Mouse (Mus musculus) retina, postnatal 1 day (tissue): ENCODE results near the gene Itga9.
A peak's percentile ranks its signal among the peaks of the same experiment; 100 is the strongest.

Experiments
- DNase-seq: peaks from one replicate; pipeline ENCODE4 v3.0.0-alpha.2; 2012

Gene Itga9

DNA sequence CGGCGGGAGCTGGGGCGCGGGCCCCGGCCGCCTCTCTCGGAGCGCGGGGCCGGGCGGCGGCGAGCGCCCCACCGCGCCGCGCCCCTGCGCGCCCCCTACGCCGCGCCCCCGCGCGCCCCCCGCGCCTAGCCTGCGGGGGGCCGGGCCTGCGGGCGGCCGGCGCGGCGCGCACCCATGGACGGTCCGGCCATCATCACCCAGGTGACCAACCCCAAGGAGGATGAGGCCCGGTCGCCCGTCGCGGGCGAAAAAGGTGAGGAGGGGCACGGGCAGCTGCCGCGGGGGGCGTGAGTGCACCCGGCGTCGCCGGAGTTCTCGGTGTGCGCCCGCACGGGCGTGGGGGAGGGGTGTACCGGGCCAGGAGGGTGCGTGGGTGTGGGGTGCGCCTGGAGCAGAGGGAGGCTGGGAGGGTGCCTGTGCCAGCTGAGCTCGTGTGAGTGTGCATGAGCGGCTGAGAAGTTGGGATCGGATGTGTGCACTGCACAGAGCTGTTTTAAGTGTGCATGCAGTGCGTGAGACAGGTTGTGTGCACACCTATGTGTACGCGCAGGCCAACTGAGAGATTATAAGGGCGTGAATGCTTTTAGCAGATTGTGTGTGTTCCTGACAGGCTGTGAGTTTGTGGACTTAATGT, 320.3 kb downstream of the Itga9 start:
- DNase-seq = peak; percentile 67

DNA sequence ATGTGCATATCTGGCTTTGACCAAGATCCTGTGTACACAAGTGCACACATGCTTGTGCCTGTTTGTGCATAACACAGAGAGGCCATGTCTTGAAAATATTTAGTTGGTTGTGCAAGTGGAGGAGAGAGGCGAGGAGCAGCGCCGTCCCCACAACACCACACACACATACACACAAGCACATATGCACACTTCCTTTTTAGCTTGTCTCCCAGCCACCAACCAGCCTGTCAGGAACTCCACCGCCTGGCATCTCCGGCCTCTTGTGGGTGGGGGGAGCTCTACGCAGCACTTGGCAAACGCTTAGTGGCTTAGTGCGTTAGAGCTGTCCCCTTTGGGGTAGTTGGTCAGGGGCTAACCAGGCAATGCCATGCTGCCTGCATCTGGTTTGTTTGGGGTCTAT, 321.0 kb downstream of the Itga9 start:
- peak; percentile 27 for DNase-seq

DNA sequence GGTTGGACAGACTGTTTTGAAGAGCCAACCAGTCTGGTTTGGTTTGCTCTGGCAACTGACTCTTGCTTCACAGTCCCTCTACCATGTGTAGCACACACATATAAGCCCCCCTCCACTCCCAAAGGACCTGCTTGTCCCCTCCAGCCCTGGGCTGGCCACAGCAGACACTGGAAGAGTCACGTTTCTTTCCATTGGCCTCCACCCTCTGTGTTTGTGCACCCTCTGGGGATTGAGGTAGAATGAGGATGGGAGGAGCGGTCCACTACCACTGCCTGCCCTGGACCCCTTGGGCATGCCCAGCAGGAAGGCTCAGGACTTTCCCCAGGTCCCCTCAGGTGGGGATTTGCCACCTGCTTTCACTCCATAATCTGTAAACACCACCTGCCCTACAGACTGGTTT, 321.5 kb downstream of the Itga9 start:
- no peak for DNase-seq

DNA sequence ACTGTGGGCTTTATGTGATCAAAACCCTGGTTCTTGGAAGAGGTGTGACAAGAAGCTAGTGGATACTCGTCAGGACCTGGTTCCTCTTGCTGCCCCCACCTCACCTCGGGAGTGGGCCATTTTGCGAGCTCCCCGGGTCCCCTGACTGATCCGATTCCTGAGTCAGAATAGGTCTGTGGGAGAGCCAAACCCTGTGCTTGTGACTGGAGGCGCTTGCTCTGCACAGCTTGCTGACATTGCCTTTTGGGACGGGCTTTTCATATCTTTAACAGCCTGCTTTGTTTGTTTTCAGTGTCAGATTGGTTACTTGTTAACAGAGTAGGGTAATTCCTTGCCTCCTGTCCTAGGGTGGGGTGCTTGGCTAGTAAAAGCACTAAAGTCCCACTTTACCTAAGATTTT, 322.2 kb downstream of the Itga9 start:
- DNase-seq = no peak

DNA sequence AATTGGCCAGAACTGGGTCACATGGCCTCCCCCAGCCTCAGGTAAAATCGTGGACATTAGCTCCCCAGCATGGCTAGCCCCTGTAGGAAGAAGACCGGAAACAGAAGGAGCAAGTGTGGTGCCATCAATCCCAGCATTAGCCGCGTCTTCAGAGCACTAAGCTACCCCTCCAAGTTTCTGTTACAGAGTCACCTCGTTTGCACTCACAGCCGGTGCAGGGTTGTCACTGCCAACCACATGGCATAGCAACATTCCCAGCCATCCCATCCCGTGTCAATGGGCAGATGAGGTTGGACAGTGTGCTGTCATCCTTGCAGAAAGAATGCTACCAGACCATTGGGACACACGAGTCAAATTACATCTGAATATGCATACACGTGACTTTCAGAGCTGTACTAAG, 324.1 kb downstream of the Itga9 start:
- DNase-seq = peak; percentile 52

DNA sequence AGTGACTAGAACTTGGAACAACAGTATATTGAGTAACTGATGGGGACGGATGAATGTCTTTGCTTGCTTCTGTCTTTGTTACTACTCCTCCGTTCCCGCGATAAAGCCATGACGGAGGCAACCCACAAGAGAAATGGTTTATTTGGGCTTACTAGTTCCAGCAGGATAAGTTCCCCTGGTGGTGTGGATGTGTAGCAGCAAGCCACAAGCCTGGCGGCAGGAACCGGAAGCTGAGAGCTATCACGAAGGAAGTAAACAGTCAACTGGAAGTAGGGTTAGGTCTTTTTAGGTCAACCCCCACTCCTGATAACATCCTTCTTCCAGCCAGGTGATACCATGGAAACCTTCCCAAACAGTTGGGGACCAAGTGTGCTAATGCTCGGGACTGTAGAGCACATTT, 327.3 kb downstream of the Itga9 start:
- no peak for DNase-seq

DNA sequence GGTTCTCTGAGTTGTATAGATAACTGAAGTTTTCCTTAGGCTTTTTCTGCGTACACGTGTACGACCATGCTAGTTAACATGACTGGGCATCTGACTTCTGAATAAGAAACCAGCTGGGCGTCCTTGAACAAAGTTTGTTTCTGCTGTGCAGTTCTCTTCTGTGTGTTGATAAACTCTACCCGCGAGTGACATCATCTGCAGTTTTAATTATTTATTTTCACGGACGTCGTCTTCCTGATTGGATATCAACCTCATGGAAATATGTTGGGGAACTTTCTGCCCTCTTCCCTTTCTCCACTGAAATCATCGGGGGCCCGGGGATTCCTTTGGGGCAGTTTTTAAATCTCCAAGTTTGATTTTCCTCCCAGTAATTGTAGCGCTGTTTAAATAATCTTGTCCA, 327.8 kb downstream of the Itga9 start:
- no peak for DNase-seq

DNA sequence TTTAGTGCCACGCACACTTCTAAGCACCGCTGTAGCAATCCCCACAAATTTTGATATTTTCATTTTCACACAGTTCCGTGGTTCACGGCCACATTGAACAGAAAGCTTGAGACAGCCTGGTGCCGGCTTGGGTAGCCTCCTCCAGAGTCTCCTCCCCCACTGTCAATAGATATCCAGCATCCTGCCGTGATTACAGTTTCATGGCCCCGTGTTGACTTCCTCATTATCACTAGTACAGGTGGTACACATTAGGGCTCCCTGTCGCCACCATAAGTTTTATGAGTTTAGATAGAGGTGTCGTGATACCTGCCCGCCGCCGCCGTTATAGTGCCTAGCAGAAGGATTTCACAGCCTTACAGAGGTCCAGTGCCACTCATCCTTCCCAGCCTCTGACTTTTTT, 328.6 kb downstream of the Itga9 start:
- no peak for DNase-seq

DNA sequence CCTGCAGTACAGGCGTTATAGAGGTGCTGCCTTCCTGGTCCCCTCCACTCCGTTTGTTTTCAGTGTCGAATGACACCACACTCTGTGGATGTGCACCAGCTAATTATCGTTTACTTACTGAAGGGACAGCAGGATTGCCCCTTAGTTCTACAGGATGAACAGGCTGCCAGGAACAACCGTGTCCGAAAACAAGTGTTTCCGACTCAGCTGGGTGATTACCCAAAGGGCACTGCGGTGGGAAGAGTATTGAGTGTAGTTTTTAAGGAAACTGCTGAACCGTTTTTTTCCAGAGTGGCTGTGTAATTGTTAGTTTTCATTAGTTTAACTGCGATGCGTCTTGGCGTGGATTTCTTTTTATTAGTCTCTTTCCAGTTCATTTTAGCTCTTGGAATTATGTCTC, 329.6 kb downstream of the Itga9 start:
- no peak for DNase-seq

DNA sequence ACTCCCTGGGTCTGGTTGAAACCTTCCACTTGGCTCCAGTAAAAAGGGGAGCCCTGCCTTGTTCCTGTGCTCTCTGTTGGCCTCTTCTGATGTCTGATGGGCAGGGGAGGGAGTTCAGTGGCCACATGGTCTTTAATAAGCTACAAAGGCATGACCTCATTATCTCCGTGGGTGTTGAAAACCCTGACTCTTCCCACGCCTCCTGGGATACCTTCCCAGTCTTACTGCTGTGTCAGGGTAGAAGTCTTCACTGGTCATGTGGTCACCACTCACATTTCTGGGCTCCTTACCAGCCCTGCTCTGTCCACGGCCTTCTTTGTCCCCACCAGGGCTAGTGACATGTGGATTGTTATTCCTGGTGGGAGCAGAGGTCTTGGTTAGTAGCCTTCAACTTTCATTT, 331.0 kb downstream of the Itga9 start:
- DNase-seq = peak; percentile 63

DNA sequence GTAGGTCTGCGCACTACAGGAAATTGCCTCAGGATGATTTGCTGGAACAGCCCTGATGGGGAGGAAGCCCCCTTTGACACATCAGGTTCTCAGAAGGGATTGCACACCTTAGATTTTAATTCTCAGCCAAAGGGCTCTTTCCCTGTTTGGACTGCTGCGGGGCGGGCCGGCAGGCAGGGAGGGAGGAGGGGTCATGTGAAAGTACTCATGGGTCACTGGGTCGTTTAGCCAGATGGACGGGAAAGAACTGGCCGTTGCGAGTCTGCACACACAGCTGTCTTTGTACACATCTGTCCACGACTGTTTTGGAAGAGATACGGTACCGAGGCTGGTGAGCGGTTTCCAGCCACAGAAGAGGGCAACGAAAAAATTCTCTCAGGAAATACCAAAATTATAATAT, 332.9 kb downstream of the Itga9 start:
- peak; percentile 55 for DNase-seq

DNA sequence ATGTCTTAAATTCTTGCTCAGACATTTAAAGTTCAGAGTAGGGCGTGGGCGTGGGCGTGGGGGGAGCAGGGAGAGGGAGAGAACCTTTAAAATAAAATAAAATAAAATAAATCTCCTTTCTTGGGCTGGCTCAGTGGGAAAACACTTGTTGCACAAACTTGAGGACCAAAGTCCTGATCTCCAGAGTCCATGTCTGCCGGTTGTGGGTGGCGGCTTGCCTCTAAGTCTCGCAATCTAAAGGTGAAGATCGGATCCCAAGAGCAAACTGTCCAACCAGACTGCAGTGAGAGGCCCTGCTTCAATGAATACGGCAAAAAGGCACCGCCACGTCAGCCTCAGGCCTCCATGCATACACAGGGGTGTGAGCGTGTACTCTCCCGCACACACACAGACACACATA, 333.3 kb downstream of the Itga9 start:
- DNase-seq = no peak

DNA sequence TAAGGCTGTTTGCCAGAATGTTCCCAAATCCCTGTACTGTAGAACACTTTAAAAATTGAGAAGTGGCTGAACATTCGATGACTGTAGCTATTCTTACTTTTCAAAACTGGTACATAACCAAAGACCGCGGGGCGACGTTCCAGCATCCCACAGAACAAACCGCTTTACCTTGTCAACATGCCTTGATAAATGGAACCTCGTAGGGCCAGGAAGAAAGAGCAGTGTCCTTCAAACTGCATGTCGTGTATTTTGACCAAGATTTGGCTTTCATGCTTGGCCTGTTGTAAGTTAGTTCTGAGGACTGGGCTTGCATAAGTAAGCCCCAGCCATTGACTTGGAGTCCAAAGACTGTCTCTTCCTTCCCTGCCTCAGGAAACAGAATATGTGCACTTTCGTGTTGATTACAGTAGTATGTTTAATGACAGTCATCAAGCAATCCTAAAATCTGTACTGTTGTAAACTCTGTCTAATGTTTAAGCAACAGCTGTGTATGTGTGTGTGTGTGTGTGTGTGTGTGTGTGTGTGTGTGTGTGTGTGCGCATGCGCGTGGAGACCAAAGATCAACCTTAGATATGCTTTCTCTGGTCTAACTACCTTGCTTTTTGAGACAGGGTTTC, 334.2 kb downstream of the Itga9 start:
- DNase-seq = no peak

DNA sequence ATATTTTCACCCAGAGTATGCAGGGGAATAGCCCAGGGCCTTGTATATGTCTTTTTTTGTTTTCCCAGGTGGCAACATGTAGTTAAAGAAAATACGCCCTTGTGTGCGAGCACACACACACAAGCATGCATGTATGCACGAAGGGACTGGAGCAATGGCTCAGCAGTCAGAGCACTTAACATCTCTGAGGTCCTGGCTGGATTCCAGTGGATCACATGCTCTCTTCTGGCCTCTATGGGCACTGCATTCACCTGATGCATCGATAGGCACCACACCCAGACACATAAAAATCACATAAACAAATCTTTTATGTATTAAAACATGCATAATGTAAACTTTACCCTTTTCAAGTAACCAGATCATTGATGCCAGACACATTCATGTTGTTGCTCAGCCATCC, 335.5 kb downstream of the Itga9 start:
- DNase-seq = no peak

DNA sequence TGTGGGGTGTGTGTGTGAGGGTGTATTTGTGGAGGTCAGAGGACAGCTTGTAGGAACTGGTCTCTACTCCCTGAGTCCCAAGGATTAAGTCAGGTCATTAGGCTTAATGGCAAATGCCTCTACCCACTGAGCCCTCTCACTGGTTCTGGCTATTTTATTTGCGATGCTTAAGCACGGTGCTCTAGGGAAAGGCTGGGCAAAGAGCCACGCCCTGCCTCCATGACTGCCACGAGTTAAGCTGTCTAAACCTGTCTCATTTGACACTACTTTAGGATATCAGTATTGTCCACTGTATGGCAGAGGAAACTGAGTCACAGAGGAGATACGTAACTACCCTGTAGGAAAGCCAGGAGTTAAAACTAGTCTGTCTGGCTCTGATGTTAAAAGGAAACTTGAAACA, 337.5 kb downstream of the Itga9 start:
- DNase-seq = no peak

DNA sequence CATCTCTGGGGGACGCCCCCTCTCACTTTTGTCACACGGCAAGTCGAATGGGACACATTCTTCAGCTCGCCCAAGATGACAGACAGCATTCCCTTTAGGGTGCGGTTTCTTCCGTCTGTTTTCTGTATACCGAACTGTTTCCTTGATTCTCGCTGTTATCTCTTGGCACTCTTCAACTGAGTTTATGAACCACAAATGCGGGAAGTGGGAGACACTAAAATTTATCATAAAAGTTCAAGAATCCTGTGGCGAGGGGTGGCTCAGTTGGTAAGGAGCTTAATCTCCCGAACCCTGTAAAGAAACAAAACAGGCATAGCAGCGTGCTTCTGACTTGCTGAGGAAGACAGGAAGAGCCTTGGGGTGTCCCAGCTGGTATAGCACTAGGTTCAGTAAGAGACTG, 337.9 kb downstream of the Itga9 start:
- no peak for DNase-seq

DNA sequence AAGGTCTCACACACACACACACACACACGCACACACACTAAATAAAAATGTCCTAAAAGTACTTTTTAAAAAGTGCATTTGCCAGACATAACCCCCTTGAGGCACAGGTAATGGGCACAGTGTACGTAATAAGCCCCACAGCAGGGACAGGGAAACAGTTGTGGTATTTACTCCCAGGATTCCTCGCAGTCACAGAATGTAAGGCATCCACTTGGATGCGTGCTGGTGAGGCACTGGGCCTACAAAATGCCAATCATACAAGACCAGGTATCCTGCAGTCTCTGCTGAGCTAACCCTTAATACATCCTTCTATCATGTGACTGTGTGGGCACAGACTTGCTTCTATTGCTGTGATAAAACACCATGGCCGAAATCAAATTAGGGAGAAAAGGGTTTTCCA, 342.0 kb downstream of the Itga9 start:
- no peak for DNase-seq

DNA sequence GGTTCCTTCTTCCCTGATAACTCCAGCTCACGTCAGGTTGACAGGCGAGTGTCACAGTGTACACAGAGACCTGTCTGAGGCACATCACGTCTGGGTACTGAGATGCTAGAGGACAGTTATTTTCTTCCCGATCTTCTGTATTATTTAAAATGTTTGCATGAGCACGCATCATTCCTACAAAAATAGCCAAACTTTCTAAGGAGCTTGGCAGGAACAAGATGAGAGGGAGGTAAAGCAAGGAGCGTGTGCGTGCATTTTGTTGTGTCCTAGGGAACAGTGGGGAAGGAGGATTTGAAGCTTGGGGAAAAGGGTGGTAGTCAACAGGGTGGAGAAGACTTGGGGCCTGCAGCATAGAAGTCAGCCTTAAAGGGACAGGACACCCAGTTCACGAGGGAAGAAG, 342.6 kb downstream of the Itga9 start:
- no peak for DNase-seq

DNA sequence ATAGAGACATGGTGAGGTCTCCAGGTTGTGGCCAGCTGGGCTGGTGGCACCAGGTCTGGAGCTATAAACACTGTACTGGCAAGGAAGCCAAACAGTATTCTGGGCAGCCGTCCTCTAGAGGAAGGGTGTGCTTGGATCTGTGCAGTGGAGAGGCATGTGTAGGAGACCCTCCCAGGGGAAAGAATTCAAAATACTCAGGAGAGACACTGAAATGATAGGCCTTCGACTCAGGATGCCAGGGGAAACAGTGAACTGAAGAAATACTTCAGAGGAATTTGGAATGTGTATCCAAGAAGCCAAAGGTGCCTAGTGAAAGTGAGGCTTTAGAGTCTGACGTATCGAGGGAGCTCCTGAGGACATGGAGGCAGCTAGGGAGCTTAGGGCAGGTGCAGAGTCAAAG, 343.2 kb downstream of the Itga9 start:
- no peak for DNase-seq

DNA sequence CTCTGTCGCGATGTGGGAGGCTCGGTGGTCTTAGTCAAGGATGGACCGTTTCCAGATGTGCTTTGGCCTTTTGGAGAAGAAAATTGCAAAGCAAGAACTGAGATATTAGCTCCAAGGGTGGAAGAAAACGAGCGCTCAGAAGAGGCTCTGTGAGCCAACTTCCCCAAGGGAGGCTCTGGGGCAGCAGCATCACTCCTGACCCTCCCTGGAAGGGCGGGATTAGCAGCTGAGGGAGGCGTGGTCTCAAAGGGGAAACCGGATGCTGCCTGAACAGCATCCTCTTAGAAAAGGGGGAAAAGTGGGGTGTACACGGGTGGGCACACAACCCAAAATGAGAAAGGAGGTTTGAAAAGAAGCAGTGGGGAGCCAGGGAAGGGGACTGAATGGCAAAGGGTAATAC, 343.6 kb downstream of the Itga9 start:
- no peak for DNase-seq
